ENCODE assay signal across 17 mouse cellular contexts in the genomic region with DNA sequence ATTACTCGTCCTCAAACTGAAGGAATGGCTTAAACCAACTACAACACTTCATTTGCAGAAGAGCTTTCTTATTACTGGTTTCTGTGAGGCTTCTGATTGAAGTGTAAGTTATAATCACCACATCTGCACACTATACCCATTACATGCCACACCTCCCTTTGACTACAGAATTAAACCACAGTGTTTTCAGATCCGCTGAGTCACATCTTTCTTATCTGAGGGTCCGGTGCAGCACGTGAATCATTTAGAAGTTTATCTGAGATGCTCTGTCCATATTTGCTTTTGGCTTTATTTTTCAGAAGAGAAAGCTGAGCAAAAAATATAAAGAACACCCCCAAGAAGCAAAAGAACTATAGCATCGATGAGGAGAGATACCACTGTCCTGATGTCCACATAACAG.
"Had no signal": no experiment of that assay in that cellular context is flagged by ENCODE, and none has a peak within 500 bp of the region (broad histone marks: within the 10 kb centered on the region; RNA-seq: fewer than 3 reads in every experiment).

No protein-coding gene starts in this region.

- H3K9me3 ChIP-seq: neural tube, embryonic 12.5 days; neural tube, embryonic 13.5 days; neural tube, embryonic 15.5 days; stomach, embryonic 15.5 days had no signal

- H3K4me3 ChIP-seq: neural tube, embryonic 12.5 days; neural tube, embryonic 13.5 days; neural tube, embryonic 15.5 days; stomach, embryonic 15.5 days had no signal

- H3K27me3 ChIP-seq: neural tube, embryonic 12.5 days; neural tube, embryonic 13.5 days; neural tube, embryonic 15.5 days; stomach, embryonic 15.5 days had no signal

- H3K4me2 ChIP-seq: neural tube, embryonic 12.5 days; neural tube, embryonic 13.5 days; neural tube, embryonic 15.5 days; stomach, embryonic 15.5 days had no signal

- H3K9ac ChIP-seq: neural tube, embryonic 12.5 days; neural tube, embryonic 13.5 days; neural tube, embryonic 15.5 days; stomach, embryonic 15.5 days had no signal

- H3K27ac ChIP-seq: neural tube, embryonic 12.5 days; neural tube, embryonic 13.5 days; neural tube, embryonic 15.5 days; stomach, embryonic 15.5 days; stomach, postnatal 0 days had no signal

- DNase-seq: retina, postnatal 1 day; right cerebral cortex, adult 18-20 months; right cerebral cortex, postnatal 14 days; right cerebral cortex, postnatal 25 days; right cerebral cortex, postnatal 4 days; spleen, adult 18-20 months; thymus, adult 18-20 months; thymus, adult 2 months; thymus, postnatal 14 days; thymus, postnatal 25 days; thymus, postnatal 36 days; thymus, postnatal 4 days had no signal

- H3K36me3 ChIP-seq: neural tube, embryonic 12.5 days; neural tube, embryonic 13.5 days; neural tube, embryonic 15.5 days; stomach, embryonic 15.5 days had no signal

- H3K4me1 ChIP-seq: neural tube, embryonic 12.5 days; neural tube, embryonic 13.5 days; neural tube, embryonic 15.5 days; stomach, embryonic 15.5 days had no signal
